Mouse (Mus musculus): ENCODE measurements around the gene Pcsk5.

Gene Pcsk5

GRCm38 (mm10) chr19:17467556-17468211 is 369.7 kb downstream of the Pcsk5 start:
- no peak for DNase-seq

GRCm38 (mm10) chr19:17452001-17452400 is 385.4 kb downstream of the Pcsk5 start:
- DNase-seq: no peak

GRCm38 (mm10) chr19:17443581-17443980 is 393.9 kb downstream of the Pcsk5 start:
- DNase-seq: no peak

DNA sequence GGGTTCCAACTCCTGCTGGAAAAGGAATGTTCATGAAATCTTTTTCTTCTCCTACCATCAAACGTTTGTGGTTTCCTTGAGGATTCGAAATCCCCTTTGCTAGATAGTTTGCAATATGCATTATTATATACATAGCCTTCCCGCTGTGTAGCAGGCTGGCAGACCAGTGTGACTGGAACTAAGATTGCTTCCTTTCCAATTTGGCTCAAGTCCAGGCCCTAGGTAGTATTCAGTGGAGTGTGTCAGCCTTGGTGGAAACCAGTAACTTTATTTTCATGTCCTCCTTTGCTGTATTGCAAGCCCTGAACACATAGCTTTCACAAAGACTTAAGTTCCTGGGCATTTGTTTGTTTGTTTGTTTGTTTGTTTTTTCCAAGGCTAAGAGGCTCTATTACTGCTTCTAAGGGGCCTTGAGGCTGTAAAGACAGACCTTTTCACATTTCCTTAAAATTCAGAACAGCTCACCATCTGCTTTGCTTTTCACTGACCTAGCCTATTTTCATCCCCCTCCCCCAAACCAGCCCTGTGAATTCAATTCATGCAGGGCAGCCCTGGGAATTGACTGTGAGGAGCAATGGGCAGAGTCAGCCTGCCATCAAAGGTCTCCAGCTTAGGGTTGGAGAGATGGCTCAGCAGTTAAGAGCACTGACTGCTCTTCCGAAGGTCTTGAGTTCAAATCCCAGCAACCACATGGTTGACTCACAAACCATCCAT is 397.8 kb downstream of the Pcsk5 start:
- no peak for DNase-seq

DNA sequence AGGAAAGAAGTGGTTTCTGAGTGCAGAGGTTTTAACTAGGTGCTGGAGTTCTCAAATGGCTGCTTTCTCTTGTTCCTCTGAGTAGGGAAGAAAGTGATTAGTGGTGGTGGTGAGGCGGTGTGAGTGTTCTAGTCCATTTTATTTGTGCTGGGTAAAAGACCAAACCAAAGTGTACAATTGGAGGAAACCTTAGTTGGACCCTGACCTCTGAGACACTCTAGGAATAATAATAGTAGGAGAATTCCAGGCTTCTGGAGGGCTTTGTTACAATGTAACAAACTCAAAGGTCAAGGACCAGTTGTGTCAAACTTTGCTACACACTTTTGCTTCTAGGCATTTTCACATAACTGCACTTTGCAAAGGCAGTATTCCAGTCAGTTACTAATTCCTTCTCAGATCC is 400.8 kb downstream of the Pcsk5 start:
- DNase-seq: no peak

DNA sequence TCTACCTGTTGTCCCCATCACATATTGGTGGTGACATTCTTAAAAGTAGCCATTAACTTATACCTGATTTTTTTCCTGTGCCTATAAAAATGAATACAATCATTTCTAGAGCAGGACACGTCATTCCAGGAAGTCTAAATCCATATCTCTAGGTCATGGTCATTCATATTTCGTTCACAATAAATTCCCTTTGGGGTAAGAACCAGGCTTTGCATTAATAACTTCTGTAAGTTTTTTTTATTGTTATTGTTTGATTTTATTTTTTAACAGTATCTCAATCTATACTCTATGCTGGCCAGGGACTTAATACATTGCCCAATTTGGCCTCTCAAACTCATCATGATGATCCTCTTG is 408.9 kb downstream of the Pcsk5 start:
- no peak for DNase-seq

DNA sequence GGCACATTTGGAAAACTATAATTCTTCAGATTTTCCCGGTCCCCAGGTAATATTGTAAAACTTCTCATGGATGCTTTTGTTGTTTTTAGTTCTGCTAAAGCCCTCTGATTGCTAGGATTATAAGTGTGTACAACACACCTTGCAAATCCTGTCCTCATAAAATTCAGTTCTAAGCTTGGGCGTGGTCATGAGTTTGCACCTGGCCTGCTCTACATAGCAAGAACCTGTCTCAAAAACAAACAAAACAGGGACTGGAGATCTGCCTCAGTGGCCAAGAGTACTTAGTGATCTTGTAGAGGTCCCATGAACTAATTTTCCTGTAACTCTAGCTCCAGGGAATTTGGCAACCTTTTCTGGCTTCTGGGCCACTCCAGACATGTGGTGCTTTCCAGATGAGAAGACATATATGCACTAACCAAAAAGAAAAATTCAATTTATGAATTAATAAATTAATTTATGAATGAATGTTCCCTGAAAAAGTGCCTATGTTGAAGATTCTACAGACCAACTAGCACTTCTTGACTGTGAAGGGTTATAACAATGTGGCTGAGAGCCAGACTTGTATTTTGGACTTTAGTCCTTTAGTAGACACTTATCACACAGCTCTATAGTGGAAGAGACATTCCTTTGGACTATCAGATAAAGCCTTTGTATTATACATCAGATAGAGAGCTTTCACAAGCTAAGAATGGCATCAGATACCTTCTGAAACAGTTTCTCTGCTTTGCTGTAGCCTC is 409.4 kb downstream of the Pcsk5 start:
- DNase-seq: no peak

DNA sequence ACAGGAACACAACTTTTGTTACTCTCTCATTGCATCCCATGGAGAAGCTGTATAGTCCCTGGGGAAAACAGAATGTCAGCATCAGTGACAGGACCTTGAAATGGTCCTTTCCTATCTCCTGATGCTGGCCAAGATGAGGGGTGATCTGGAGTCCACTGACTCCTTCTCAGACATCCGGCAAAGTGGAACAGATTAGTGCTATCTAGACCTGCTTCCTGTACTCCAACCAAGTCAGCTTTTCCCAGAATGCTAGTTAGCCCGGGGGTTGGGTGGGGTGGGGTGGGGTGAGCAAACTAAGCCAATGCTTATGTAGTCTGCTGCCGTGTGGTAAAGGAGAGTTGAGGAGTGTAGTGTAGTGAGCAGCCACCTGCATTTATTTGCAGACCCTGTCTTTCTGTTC is 414.1 kb downstream of the Pcsk5 start:
- no peak for DNase-seq

DNA sequence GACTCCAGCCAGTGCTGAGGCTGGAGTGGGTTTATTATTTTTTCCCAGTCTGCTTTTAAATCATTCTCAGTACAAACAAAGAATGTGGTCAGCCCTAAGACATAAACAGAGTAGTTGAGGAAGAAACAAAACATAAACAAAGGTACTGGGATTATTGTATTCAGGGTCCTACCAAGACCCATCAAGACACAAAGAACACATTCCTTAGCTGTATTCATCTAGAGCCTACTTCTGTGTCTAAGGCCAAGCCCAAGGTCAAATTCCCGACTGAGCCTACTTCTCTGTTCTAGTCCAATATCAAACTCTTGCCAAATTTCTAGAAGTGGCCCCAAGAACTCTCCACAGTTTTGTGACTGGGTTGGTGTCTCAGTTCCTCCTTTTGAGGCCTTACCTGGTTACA is 419.6 kb downstream of the Pcsk5 start:
- DNase-seq: no peak

DNA sequence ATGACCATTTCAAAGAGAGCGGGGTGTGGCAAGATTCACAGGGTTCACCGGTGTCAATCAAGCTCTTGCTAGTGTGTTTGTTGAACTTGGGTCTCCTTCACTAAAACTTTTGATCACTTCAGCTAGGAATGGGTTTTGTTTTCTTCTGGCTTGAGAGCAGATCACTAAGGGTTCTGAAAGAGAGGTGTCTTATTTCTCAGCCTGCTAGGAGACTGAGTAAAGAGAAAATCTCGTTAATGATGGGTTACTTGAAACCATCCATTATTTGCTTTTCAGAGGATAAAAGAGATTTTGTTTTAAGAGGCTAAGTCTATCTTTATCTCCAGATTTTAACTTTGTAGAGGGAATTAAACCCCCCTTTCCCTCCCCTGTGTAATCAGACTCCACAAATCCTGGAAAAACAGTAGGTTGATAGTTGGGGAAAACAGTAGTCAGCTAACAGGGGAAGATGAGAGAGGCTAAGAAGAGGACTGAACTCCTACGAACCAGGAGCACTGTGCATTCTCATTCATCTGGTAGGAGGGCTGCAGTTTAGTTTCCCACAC is 424.4 kb downstream of the Pcsk5 start:
- DNase-seq: no peak

- DNase-seq: no peak
Measured at GRCm38 (mm10) chr19:17410465-17411065, 426.9 kb downstream of the Pcsk5 start.

GRCm38 (mm10) chr19:17409351-17409750 is 428.1 kb downstream of the Pcsk5 start:
- DNase-seq: no peak

- no peak for DNase-seq
Measured at GRCm38 (mm10) chr19:17408591-17408990, 428.8 kb downstream of the Pcsk5 start.

GRCm38 (mm10) chr19:17406823-17407222 is 430.6 kb downstream of the Pcsk5 start:
- DNase-seq: no peak

GRCm38 (mm10) chr19:17403175-17403574 is 434.3 kb downstream of the Pcsk5 start:
- no peak for DNase-seq

DNA sequence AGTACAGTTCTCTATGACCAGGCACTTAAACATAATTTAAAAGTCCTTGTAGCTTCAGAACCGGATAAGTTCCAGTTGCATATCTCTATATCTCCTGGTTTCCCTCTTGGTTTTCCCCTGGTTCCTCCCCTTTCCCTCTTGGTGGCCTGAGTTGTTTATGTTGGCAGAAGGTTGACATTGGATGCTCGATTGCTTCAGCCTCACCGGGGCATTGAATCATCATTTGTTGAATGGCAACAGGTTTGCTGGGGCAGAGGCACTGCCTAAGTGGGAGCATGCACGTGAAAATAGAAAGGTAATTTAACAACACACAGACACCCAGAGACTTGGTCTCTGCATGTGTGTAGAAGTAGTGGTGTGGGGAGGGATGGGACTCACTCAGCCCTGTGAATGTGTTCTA is 436.9 kb downstream of the Pcsk5 start:
- DNase-seq: no peak

- no peak for DNase-seq
Measured at GRCm38 (mm10) chr19:17399965-17400364, 437.5 kb downstream of the Pcsk5 start.

GRCm38 (mm10) chr19:17397922-17398321 is 439.5 kb downstream of the Pcsk5 start:
- no peak for DNase-seq

DNA sequence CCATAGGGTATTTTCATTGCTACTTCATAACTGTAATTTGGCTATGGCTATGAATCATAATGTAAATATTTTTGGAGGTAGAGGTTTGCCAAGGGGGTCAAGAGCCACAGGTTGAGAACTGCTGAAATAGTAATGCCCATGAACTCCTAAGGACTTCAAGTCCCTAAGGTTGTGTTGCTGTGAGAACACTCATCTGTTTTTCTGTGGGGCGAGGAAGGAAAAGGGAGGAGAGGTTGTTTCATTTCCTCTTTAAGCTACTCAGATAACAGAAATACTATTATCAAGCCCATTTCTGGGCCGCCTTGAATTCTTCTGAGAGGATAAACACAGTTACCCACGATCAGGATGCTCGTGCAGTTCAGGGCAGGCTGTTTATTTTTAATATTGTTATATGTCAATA is 440.6 kb downstream of the Pcsk5 start:
- DNase-seq: no peak

- peak; percentile 92 to 95 for DNase-seq
Measured at GRCm38 (mm10) chr19:17393841-17394591, 443.4 kb downstream of the Pcsk5 start, which contains the start of gene Rfk. Rfk (plus strand) TSS chr19:17394043.

GRCm38 (mm10) chr19:17392866-17393265 is 444.6 kb downstream of the Pcsk5 start:
- no peak for DNase-seq

- no peak for DNase-seq
Measured at GRCm38 (mm10) chr19:17388404-17388803, 449.0 kb downstream of the Pcsk5 start.

Measured in spleen, adult 18-20 months (tissue).